Mouse (Mus musculus) T-cell, adult 66 days (primary cell): ENCODE results near the gene 2510002D24Rik. TPM values are rescaled to one million over a fixed set of nuclear protein-coding genes. Genes with fewer than 3 reads are reported as not detected.

Source experiments
- total RNA-seq, 2 experiments: library from RNA; stranded (reverse); gene quantifications; 3 replicates in 1 of 2; 4 replicates in 1 of 2; pipeline ENCODE4 v1.2.4; 2023

2510002D24Rik gene
- 10 to 100 TPM; 54.9 to 59.3 TPM for total RNA-seq

DNA sequence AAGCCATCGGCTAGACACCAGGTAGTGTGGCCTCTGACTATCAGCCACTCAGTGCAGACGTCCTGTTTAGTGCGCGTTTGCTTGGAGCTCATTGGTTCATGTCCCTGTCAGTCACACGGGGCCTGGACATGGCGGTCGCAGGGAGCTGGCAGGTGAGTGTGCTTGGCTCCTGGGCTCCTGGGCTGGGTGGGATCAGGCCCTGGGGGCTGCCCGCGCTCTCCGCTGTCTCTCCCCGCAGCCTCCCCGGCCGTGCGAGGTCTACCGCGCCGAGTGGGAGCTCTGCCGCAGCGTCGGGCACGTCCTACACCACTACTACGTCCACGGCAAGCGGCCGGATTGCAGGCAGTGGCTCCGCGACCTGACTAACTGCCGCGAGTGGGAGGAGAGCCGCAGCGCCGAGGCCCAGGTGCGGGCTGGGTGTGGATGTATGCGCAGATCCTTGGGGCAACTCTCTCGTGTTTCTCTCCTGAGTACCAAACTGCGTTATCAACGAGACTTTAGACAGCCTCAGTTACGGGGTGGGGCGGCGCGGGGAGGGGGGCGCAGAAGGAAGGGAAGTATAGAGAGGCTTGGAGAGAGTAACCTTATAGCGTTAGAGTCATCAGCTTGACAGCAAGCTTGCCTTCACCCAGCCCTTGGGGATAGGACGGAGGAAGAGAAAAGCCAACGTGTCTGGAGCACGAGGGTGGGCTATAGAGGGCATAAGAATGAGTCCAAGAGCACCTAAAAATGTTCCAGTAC is at the start of gene 2510002D24Rik, which contains the start of gene Gm28539:
Gene 2510002D24Rik (plus strand): TSS at position 111 of the 741 bp plus-strand sequence.
Gene Gm28539 (plus strand): TSS at position 117 of the 741 bp plus-strand sequence.

DNA sequence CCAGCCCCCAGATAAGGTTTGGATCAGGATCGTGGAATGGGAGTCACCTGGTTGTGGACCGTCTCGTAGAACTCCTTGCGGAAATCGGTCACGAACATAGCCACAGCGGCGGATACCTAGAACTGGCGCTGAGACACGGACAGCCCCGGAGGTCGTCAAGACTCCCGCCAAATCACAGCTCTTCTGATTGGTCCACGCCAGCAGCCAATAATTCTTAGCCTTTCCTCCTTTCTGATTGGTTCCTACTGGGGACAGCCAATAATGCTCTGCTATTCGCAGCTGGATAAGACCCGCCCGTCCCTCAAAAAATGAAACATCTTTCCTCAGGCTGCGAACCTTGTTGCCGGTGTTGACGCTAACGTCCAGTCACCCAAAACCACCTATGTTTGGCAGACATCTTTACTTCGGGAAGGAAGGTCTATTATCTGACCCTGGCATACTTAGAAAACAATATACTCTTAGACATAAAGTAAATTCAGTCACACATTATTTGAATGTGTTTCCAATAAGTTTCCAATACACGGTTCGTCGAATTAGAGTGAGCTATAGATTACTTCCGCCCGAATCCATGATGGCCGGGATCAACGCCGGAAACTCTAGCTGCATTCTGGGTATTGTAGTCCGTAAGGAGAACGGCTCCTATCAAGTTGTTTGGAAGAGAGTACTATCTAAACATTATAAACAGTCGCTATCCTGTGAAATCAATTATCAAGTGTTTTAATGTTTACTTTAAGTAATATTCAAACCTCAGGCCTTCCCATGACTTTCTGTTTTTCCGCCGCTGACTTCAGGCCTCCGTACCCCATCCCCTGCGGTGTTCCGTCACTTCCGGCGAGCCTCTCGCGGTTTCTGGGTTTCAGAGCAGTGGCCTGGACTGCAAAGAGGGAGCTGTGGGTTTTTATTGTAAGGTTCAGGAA is 24.7 kb upstream of the 2510002D24Rik start, which contains the start of the genes Ufd1 and Cdc45:
Gene Ufd1 (plus strand): TSS at position 312 of the 917 bp plus-strand sequence.
Gene Cdc45 (minus strand): TSS at position 520 of the 917 bp plus-strand sequence.

DNA sequence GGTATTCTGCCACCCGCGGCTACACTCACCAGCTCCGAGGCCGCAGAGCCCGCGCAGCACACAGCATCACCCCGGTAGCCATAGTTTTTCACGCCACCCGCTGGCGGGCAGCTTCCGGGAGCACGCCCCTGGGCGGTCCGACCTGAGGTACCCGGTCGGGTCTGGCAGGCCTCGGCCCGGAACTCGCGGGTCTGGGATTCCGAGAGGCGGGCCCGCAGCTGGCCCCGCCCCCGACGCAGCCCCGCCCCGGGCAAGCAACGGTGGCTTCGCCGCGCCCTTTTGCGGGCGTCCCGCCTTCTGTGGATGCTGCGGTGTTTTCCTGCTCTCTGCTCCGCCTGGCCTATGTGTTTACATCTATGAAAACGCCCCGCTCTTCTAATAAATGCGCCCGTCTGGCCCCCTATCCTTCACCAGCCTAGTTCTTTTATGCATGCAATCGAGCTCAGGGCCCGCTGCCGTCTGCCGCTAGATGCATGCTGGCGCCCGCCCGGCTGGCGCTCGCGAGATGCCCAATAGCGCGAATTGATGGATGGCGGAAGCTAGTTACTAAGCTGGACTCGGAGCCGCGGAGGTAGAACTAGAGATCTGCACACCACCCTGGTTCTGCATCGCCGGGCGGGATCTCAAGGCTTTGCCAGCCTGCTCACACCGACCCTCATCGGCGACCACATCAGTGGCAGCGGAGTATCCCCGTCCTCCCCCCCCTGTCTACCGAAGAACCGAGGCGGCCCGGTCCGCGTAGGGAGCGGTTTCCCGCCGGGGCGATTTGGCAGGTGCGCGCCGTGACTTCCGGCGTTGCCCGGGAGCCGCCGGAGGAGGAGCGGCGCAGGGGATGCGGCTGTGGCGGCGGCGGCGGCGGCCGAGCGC is 40.3 kb downstream of the 2510002D24Rik start, which contains the start of the genes Mrpl40 and Hira:
Gene Mrpl40 (minus strand): TSS at position 421 of the 867 bp plus-strand sequence.
Gene Hira (plus strand): TSS at position 596 of the 867 bp plus-strand sequence.

Other genes with a start within 250 kb of the 2510002D24Rik start
- not detected for gene Tbx1, start 245.9 kb upstream of the 2510002D24Rik start, total RNA-seq
- not detected for gene Gp1bb, start 214.2 kb upstream of the 2510002D24Rik start, total RNA-seq
- not detected for gene Gm49601, start 210.2 kb upstream of the 2510002D24Rik start, total RNA-seq
- gene Sept5, start 206.6 kb upstream of the 2510002D24Rik start, total RNA-seq, result under 1 TPM; 0.21 to 0.26 TPM
- not detected for gene Cldn5, start 59.7 kb upstream of the 2510002D24Rik start, total RNA-seq
- 100 to 1,000 TPM; 107 to 114 TPM for gene Ufd1, start 24.8 kb upstream of the 2510002D24Rik start, total RNA-seq
- gene Cdc45, start 24.6 kb upstream of the 2510002D24Rik start, total RNA-seq, result 1 to 10 TPM; 4.3 to 6.8 TPM
- gene Gm28539, start within 50 bp of the 2510002D24Rik start, total RNA-seq, result 1 to 10 TPM in 1 of 2 experiments, not detected in 1; 4.9 TPM
- gene Mrpl40, start 40.3 kb downstream of the 2510002D24Rik start, total RNA-seq, result 10 to 100 TPM; 37.1 to 41.2 TPM
- gene Hira, start 40.5 kb downstream of the 2510002D24Rik start, total RNA-seq, result 100 to 1,000 TPM in 1 of 2 experiments, 10 to 100 TPM in 1; 84.5 to 111 TPM